Mouse (Mus musculus) forebrain, embryonic 10.5 days (tissue): Measurements from ENCODE around the gene Castor1. TPM values are rescaled to one million over a fixed set of nuclear protein-coding genes. Genes with fewer than 3 reads are reported as not detected.

Experiments
- DNase-seq: peaks from one replicate; pipeline ENCODE4 v3.0.0-alpha.2; 2017; ENCODE audit warnings: low spot score; ENCODE audit errors: extremely low spot score
- H3K27ac ChIP-seq: fragments of 300-500 bp; sonication (generic); 2 replicates; pipeline ENCODE4 v1.5.1; 2016; ENCODE audit warnings: mild to moderate bottlenecking
- H3K27me3 ChIP-seq: fragments of 300-500 bp; sonication (generic); 2 replicates; pipeline ENCODE4 v1.6.1; 2016; ENCODE audit warnings: mild to moderate bottlenecking; ENCODE audit not compliant: poor library complexity, severe bottlenecking
- H3K36me3 ChIP-seq: fragments of 300-500 bp; sonication (generic); replicated peaks from 2 replicates; pipeline ENCODE4 v1.6.1; 2016; ENCODE audit warnings: mild to moderate bottlenecking, moderate library complexity
- H3K4me1 ChIP-seq: fragments of 300-500 bp; sonication (generic); 2 replicates; pipeline ENCODE4 v1.6.1; 2016
- H3K4me3 ChIP-seq: fragments of 300-500 bp; sonication (generic); 2 replicates; pipeline ENCODE4 v1.5.1; 2016; ENCODE audit warnings: mild to moderate bottlenecking, moderate library complexity
- H3K9me3 ChIP-seq: fragments of 300-500 bp; sonication (generic); 2 replicates; pipeline ENCODE4 v1.6.1; 2016; ENCODE audit warnings: mild to moderate bottlenecking, moderate library complexity
- WGBS: fragments of 180-500 bp; shearing (Covaris S2); methylation state at CpG from one replicate; pipeline ENCODE4 v1.1.7; 2016; 5-methylcytosine and 5-hydroxymethylcytosine counted together
- polyA plus RNA-seq: library from polyadenylated mRNA; unstranded; fragments of >200 nt; fragmentation: Nextera tagmentation; extraction: Ambion mirVana; gene quantifications from 2 replicates; pipeline ENCODE4 v1.2.1, GENCODE M21; 2016

Castor1 gene
- polyA plus RNA-seq, 1 experiment from 2014 or later: 1.9 TPM

- Histone ChIP-seq H3K9me3 (no peaks in the 10 kb centered on the region), H3K36me3 (no peaks in the 10 kb centered on the region), H3K27me3 (peaks cover 53% of the 10 kb centered on the region), H3K27ac (peak overlapping the region; percentile 35; the same call in 1 of the 2 replicates), H3K4me1 (peaks cover 48% of the 10 kb centered on the region), H3K4me3 (no peak overlapping the region)
- peak; percentile 55 for DNase-seq
- WGBS: 43% methylated on average over 7 of the region's 7 CpGs
Measured at GRCm38 (mm10) chr11:4261188-4261494, 43.1 kb downstream of the Castor1 start.

- Histone ChIP-seq H3K9me3 (no peaks in the 10 kb centered on the region), H3K4me1 (peaks cover 56% of the 10 kb centered on the region), H3K4me3 (no peak overlapping the region), H3K27ac (no peak overlapping the region), H3K36me3 (no peaks in the 10 kb centered on the region), H3K27me3 (peaks cover 61% of the 10 kb centered on the region)
- 49% methylated on average over 5 of the region's 5 CpGs for WGBS
- DNase-seq: no peak
Measured at GRCm38 (mm10) chr11:4261969-4262368, 43.9 kb downstream of the Castor1 start.

DNA sequence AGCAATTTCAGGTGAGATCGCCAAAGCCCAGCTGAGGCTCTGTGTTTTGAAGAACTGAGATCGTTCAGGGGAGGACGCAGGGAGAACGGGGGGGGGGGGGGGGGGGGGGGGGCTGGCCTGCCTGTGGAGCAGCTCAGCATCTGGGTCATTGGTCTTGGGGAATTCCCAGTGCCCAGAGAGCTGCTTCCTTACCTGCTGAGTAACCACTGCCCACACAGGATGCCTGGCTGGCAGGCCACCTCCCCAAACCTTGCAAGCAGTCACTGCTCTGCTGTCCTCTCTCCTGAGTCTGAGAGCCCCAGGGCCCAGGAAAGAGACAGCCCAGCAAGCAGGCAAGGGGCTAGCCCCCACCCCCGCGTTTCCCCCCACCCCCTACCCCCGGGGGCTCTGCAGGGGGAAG is 44.8 kb downstream of the Castor1 start:
- DNase-seq: no peak

DNA sequence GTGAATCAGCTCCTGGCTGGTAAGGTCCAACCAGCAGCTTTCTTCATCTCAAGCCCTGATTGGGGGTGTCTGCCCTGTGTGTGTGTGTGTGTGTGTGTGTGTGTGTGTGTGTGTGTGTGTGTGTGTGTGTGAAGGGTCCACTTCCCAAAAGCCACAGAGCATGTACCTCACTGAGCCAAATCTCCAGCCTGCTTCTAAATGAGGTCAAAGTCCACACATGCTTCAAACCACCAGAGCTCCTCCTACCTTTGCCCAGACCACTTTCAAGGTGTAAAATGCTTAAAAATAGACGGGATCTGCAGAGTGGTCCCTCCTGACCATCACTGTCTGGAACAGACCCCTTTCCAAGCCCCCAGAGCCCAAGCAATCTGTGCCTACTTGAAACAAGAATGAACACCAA is 45.3 kb downstream of the Castor1 start:
- no peaks in the 10 kb centered on the region for H3K9me3 ChIP-seq
- no peak for DNase-seq
- WGBS: 50% methylated on average over 1 of the region's 1 CpGs
- no peak overlapping the region for H3K4me3 ChIP-seq
- H3K27ac ChIP-seq: no peak overlapping the region
- H3K4me1 ChIP-seq: peaks cover 61% of the 10 kb centered on the region
- no peaks in the 10 kb centered on the region for H3K36me3 ChIP-seq
- peaks cover 71% of the 10 kb centered on the region for H3K27me3 ChIP-seq

More for the DNA sequence above, 44.8 kb downstream of the Castor1 start:
- peaks cover 61% of the 10 kb centered on the region for H3K4me1 ChIP-seq
- no peak overlapping the region for H3K27ac ChIP-seq
- no peak overlapping the region for H3K4me3 ChIP-seq
- 15% methylated on average over 7 of the region's 7 CpGs for WGBS
- H3K36me3 ChIP-seq: no peaks in the 10 kb centered on the region
- peaks cover 67% of the 10 kb centered on the region for H3K27me3 ChIP-seq
- H3K9me3 ChIP-seq: no peaks in the 10 kb centered on the region

DNA sequence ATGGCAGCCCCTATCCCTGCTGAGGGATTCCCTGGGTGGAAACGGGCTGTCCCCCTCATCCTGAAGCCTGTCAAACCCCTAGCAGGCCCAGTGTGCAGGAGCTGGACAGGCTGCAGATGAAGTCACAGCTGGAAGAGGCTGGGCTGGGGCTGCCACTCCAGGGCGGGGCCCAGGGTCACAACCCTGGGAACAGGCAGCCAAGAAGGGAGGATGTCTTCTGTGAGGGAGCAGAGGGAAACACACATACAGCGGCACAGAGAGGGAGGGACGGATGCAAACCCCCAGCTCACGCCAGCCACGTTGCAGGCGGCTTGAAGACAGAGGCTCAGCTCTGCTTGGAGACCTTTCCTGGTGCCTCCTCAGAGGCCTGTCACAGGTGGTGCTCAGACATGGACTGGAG is 46.0 kb downstream of the Castor1 start:
- peaks cover 79% of the 10 kb centered on the region for H3K27me3 ChIP-seq

DNA sequence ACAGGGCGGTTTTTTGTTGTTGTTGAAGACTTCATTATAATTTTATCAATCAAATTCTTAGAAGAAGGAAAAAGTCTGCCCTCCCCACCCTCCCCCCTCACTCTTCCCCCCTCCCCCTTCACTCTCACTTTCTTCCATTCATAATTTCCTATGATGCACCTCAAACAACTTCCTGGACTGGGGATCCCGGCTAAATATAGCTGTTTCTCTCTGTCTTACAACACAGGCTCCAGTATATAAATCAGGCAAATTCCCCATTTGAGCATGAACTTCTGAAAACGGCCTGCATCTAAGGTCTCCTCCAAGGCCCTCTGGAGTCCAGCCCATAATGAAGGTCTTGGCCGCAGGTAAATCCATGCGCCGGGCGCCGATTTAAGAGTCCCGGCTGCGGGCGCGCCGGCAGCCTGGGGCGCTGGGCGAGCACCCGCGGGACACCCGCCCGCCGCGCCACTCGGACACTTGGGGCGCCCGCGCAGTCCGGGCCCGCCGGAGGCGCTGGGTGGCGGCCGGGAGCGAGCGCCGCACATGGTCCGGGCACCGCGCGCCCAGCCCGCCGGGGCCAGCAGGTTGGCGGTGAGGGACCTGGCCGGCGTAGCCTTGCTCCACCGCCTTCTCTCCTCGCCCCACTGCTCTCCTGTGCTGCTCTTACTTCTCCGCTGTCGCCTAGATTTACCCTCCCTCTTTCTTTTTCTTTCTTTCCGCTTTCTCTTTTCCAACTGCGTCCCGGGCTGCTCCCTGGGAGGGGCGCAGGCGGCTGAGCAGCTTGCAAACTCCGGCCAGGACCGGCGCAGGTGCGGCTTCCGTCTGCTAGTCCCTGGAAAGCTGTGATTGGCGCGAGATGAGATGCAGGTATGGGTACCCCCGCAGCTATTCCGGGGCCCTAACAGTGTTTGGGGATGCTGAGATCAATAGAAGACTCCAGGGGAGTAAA is 48.5 kb downstream of the Castor1 start:
- Histone ChIP-seq H3K9me3 (no peaks in the 10 kb centered on the region), H3K27ac (peak overlapping the region; percentile 66), H3K4me3 (peak overlapping the region; percentile 61), H3K4me1 (peaks cover 52% of the 10 kb centered on the region), H3K27me3 (peaks cover 98% of the 10 kb centered on the region), H3K36me3 (no peaks in the 10 kb centered on the region)
- DNase-seq: no peak
- 1% methylated on average over 60 of the region's 61 CpGs for WGBS

More for the DNA sequence above, 46.0 kb downstream of the Castor1 start:
- no peak for DNase-seq
- 57% methylated on average over 7 of the region's 7 CpGs for WGBS
- Histone ChIP-seq H3K36me3 (no peaks in the 10 kb centered on the region), H3K9me3 (no peaks in the 10 kb centered on the region), H3K4me1 (peaks cover 56% of the 10 kb centered on the region), H3K27ac (no peak overlapping the region), H3K4me3 (no peak overlapping the region)

DNA sequence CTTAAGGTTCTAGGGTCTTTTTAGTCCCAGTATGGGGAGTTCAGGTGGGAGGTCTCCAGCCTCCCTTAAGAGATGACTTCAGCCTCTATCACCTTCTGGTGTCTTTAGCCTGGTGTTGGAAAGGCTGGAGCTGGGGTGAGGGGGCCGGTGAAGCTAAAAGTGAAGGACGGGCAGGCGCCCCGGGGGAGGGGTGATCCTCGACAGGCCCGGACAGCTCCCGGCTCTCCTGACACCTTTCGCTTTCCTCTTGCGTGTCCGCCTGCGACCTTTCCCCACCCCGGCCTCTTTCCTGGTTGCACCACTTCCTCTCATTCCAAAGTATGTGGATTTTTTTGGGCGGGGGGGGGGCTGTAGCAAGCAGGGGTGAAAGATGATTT is 49.2 kb downstream of the Castor1 start:
- WGBS: 6% methylated on average over 13 of the region's 13 CpGs
- Histone ChIP-seq H3K36me3 (no peaks in the 10 kb centered on the region), H3K9me3 (no peaks in the 10 kb centered on the region), H3K27ac (no peak overlapping the region), H3K4me1 (peaks cover 48% of the 10 kb centered on the region), H3K4me3 (peak overlapping the region; percentile 61), H3K27me3 (peaks cover 99% of the 10 kb centered on the region)
- DNase-seq: no peak

DNA sequence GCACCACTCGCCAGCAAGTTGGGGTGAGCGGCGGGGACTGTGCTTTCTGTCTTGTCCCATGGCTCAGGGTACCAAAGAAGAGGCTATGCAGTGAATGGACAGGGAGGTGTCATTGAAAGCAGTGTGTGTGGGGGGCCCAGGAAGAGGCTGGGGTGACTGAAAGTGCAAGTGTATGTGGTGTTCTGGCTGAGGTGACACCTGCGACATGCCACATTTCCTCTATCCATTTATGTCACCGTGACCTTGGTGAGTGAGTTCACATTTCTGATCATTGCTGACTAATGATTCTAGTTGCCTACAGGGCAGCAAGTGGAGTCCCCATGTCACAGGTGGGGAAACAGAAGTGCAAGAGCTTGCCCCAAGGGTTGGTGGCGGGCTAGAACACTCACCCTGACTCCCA is 50.5 kb downstream of the Castor1 start:
- Histone ChIP-seq H3K9me3 (no peaks in the 10 kb centered on the region), H3K36me3 (no peaks in the 10 kb centered on the region), H3K4me1 (peaks cover 36% of the 10 kb centered on the region), H3K27me3 (peaks cover 94% of the 10 kb centered on the region), H3K27ac (no peak overlapping the region), H3K4me3 (no peak overlapping the region)
- WGBS: 80% methylated on average over 6 of the region's 6 CpGs
- DNase-seq: no peak

DNA sequence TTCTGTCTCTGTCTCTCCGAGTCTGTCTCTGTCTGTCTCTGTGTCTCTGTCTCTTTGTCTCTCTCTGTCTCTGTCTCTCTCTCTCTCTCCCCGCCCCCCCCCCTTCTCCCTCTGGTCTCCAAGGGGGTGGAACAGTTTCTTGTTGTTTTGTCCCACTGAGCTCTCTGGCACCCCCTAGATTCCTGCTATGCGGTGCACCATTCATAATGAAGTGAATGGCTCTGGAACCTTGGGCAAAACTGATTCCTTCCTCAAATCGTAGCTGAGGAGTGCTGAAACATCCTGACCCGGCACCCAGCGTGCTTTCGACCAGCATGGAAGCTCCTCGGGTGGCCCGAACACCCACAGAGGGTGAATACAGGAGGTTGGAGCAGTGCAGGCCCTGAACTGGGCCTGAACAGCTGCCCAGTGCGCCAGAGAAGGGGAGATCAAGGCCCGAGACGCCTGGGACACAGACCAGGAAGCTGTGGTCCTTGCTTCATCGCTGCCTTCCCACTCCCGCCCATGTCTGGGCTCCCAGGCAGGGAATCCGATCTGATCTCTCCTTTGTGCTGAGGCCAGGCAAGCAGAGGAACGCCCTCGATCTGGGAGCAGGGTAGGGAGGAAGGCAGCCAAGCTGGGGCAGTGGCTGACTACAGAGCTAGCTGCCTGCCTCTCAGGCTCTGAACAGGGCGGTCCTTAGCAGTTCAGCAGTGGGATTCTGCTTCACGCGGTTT is 52.9 kb downstream of the Castor1 start:
- H3K9me3 ChIP-seq: no peaks in the 10 kb centered on the region
- no peak for DNase-seq
- peak overlapping the region; percentile 63 for H3K27ac ChIP-seq
- H3K4me3 ChIP-seq: peak overlapping the region; percentile 14
- peaks cover 26% of the 10 kb centered on the region for H3K4me1 ChIP-seq
- no peaks in the 10 kb centered on the region for H3K36me3 ChIP-seq
- WGBS: 20% methylated on average over 20 of the region's 20 CpGs
- peaks cover 70% of the 10 kb centered on the region for H3K27me3 ChIP-seq

- peaks cover 21% of the 10 kb centered on the region for H3K4me1 ChIP-seq
- 0 out of 2 replicates have a peak overlapping the region, but pooled peaks have one; percentile 63 for H3K27ac ChIP-seq
- 53% methylated on average over 11 of the region's 11 CpGs for WGBS
- DNase-seq: no peak
- no peaks in the 10 kb centered on the region for H3K9me3 ChIP-seq
- peaks cover 63% of the 10 kb centered on the region for H3K27me3 ChIP-seq
- H3K4me3 ChIP-seq: no peak overlapping the region
- no peaks in the 10 kb centered on the region for H3K36me3 ChIP-seq
Measured at GRCm38 (mm10) chr11:4271544-4271943, 53.5 kb downstream of the Castor1 start.

Other genes starting within 250 kb of the Castor1 start
- gene 4930556J24Rik, start 241.4 kb upstream of the Castor1 start, polyA plus RNA-seq: 0.36 TPM in 2 replicates
- 0.16 and 0.17 TPM in 2 replicates for gene Gal3st1, start 234.6 kb upstream of the Castor1 start, polyA plus RNA-seq
- gene Sec14l4, start 186.8 kb upstream of the Castor1 start, polyA plus RNA-seq: not detected in 2 replicates
- not detected in 2 replicates for gene Sec14l3, start 153.4 kb upstream of the Castor1 start, polyA plus RNA-seq
- 13.7 and 14.4 TPM in 2 replicates for gene Mtfp1, start 122.8 kb upstream of the Castor1 start, polyA plus RNA-seq
- gene Sec14l2, start 94.8 kb upstream of the Castor1 start, polyA plus RNA-seq: 3.0 and 3.5 TPM in 2 replicates
- gene Rnf215, start 83.0 kb upstream of the Castor1 start, polyA plus RNA-seq: 19.1 and 19.7 TPM in 2 replicates
- gene Ccdc157, start 57.9 kb upstream of the Castor1 start, polyA plus RNA-seq: 6.5 and 7.8 TPM in 2 replicates
- 103 and 104 TPM in 2 replicates for gene Sf3a1, start 57.9 kb upstream of the Castor1 start, polyA plus RNA-seq
- gene Tbc1d10a, start 31.4 kb upstream of the Castor1 start, polyA plus RNA-seq: 24.4 and 25.4 TPM in 2 replicates
- gene Osm, start 18.2 kb downstream of the Castor1 start, polyA plus RNA-seq: 0.06 TPM in 1 of 2 replicates, not detected in the other
- 0.11 TPM in 1 of 2 replicates, not detected in the other for gene Lif, start 39.3 kb downstream of the Castor1 start, polyA plus RNA-seq
- gene Hormad2, start 222.9 kb downstream of the Castor1 start, polyA plus RNA-seq: 0.33 TPM in 1 of 2 replicates, not detected in the other